Mouse (Mus musculus): Measurements from ENCODE around the gene Clrn1. TPM values are rescaled to one million over a fixed set of nuclear protein-coding genes. Genes with fewer than 3 reads are reported as not detected.
"Not testable (repeated sequence)": the region's sequence is repeated elsewhere in the genome, so short reads cannot be mapped to it uniquely, and the experiment has no call there.

Gene Clrn1
- polyA plus RNA-seq, 1 experiment from 2014 or later: 0.12 TPM

GRCm38 (mm10) chr3:58887719-58888118 lies 2.6 kb upstream of the Clrn1 start:
- no peaks in the 10 kb centered on the region; the same call in 1 of the 2 replicates for H3K27me3 ChIP-seq (replicated peaks)
- no peak overlapping the region for H3K4me3 ChIP-seq
- no peak overlapping the region for H3K27ac ChIP-seq (replicated peaks)
- WGBS: 77% methylated on average over 10 of the region's 10 CpGs
- H3K4me2 ChIP-seq: no peak overlapping the region
- peaks cover 6% of the 10 kb centered on the region for H3K4me1 ChIP-seq
- no peaks in the 10 kb centered on the region for H3K9me3 ChIP-seq
- H3K36me3 ChIP-seq: no peaks in the 10 kb centered on the region
- no peak overlapping the region for H3K9ac ChIP-seq
- no peak for ATAC-seq (ENCODE audit: extremely low read depth, insufficient number of reproducible peaks, low FRiP score, low TSS enrichment)

GRCm38 (mm10) chr3:58883511-58883907 lies 1.6 kb downstream of the Clrn1 start:
- Histone ChIP-seq H3K4me3 (no peak overlapping the region), H3K27ac (replicated peaks) (no peak overlapping the region), H3K9me3 (no peaks in the 10 kb centered on the region), H3K4me1 (peaks cover 11% of the 10 kb centered on the region), H3K9ac (no peak overlapping the region), H3K27me3 (replicated peaks) (no peaks in the 10 kb centered on the region; the same call in 1 of the 2 replicates), H3K36me3 (no peaks in the 10 kb centered on the region), H3K4me2 (no peak overlapping the region)
- ATAC-seq (ENCODE audit: extremely low read depth, insufficient number of reproducible peaks, low FRiP score, low TSS enrichment): no peak

- Histone ChIP-seq H3K4me1 (peaks cover 11% of the 10 kb centered on the region), H3K9me3 (no peaks in the 10 kb centered on the region), H3K4me3 (no peak overlapping the region), H3K27me3 (replicated peaks) (no peaks in the 10 kb centered on the region; the same call in 1 of the 2 replicates), H3K27ac (replicated peaks) (peak overlapping the region; percentile 4; the same call in 1 of the 2 replicates), H3K36me3 (no peaks in the 10 kb centered on the region), H3K4me2 (peak overlapping the region; percentile 33; the same call in 1 of the 2 replicates), H3K9ac (no peak overlapping the region)
- WGBS: 15% methylated on average over 8 of the region's 8 CpGs
- ATAC-seq (ENCODE audit: extremely low read depth, insufficient number of reproducible peaks, low FRiP score, low TSS enrichment): no peak
These were observed 2.1 kb downstream of the Clrn1 start for GRCm38 (mm10) chr3:58882878-58883510.

- 76% methylated on average over 1 of the region's 1 CpGs for WGBS
- no peaks in the 10 kb centered on the region for H3K36me3 ChIP-seq
- ATAC-seq (ENCODE audit: extremely low read depth, insufficient number of reproducible peaks, low FRiP score, low TSS enrichment): no peak
These were observed 4.1 kb downstream of the Clrn1 start for GRCm38 (mm10) chr3:58881016-58881415.

GRCm38 (mm10) chr3:58880181-58880580 lies 5.0 kb downstream of the Clrn1 start:
- H3K4me1 ChIP-seq: peaks cover 11% of the 10 kb centered on the region
- no peaks in the 10 kb centered on the region for H3K36me3 ChIP-seq
- no peak overlapping the region for H3K9ac ChIP-seq
- no peaks in the 10 kb centered on the region; the same call in 1 of the 2 replicates for H3K27me3 ChIP-seq (replicated peaks)
- H3K27ac ChIP-seq (replicated peaks): no peak overlapping the region
- H3K4me3 ChIP-seq: no peak overlapping the region
- no peaks in the 10 kb centered on the region for H3K9me3 ChIP-seq
- ATAC-seq (ENCODE audit: extremely low read depth, insufficient number of reproducible peaks, low FRiP score, low TSS enrichment): no peak
- no peak overlapping the region for H3K4me2 ChIP-seq
- 64% methylated on average over 2 of the region's 2 CpGs for WGBS

More at GRCm38 (mm10) chr3:58881016-58881415, 4.1 kb downstream of the Clrn1 start:
- H3K4me3 ChIP-seq: no peak overlapping the region
- H3K27me3 ChIP-seq (replicated peaks): no peaks in the 10 kb centered on the region; the same call in 1 of the 2 replicates
- H3K9ac ChIP-seq: no peak overlapping the region
- no peak overlapping the region for H3K4me2 ChIP-seq
- H3K4me1 ChIP-seq: peaks cover 11% of the 10 kb centered on the region
- no peaks in the 10 kb centered on the region for H3K9me3 ChIP-seq
- H3K27ac ChIP-seq (replicated peaks): no peak overlapping the region

GRCm38 (mm10) chr3:58871882-58872281 lies 13.3 kb downstream of the Clrn1 start:
- WGBS: 67% methylated on average over 2 of the region's 2 CpGs
- not testable (repeated sequence) for ATAC-seq (ENCODE audit: extremely low read depth, insufficient number of reproducible peaks, low FRiP score, low TSS enrichment); H3K4me3 ChIP-seq; H3K27ac ChIP-seq (replicated peaks); H3K36me3 ChIP-seq; H3K4me1 ChIP-seq; H3K4me2 ChIP-seq; H3K9ac ChIP-seq; H3K27me3 ChIP-seq (replicated peaks); H3K9me3 ChIP-seq

- Histone ChIP-seq H3K4me3 (no peak overlapping the region), H3K4me2 (no peak overlapping the region), H3K36me3 (no peaks in the 10 kb centered on the region), H3K27me3 (replicated peaks) (no peaks in the 10 kb centered on the region), H3K9me3 (no peaks in the 10 kb centered on the region), H3K4me1 (0 out of 2 replicates have a peak, but pooled peaks cover 4% of the 10 kb centered on the region), H3K9ac (no peak overlapping the region), H3K27ac (replicated peaks) (no peak overlapping the region)
- 41% methylated on average over 7 of the region's 7 CpGs for WGBS
- no peak for ATAC-seq (ENCODE audit: extremely low read depth, insufficient number of reproducible peaks, low FRiP score, low TSS enrichment)
These were observed 19.4 kb downstream of the Clrn1 start for GRCm38 (mm10) chr3:58865690-58866089.

- H3K4me3 ChIP-seq: no peak overlapping the region
- no peak for ATAC-seq (ENCODE audit: extremely low read depth, insufficient number of reproducible peaks, low FRiP score, low TSS enrichment)
- H3K9me3 ChIP-seq: no peaks in the 10 kb centered on the region
- H3K9ac ChIP-seq: no peak overlapping the region
- 0 out of 2 replicates have a peak, but pooled peaks cover 4% of the 10 kb centered on the region for H3K4me1 ChIP-seq
- no peaks in the 10 kb centered on the region for H3K36me3 ChIP-seq
- no peak overlapping the region for H3K27ac ChIP-seq (replicated peaks)
- 49% methylated on average over 2 of the region's 2 CpGs for WGBS
- H3K4me2 ChIP-seq: no peak overlapping the region
- H3K27me3 ChIP-seq (replicated peaks): no peaks in the 10 kb centered on the region
These were observed 22.2 kb downstream of the Clrn1 start for GRCm38 (mm10) chr3:58862976-58863375.

GRCm38 (mm10) chr3:58843415-58843814 lies 41.7 kb downstream of the Clrn1 start:
- Histone ChIP-seq H3K4me3 (no peak overlapping the region), H3K9ac (no peak overlapping the region), H3K36me3 (no peaks in the 10 kb centered on the region), H3K9me3 (no peaks in the 10 kb centered on the region), H3K4me2 (no peak overlapping the region), H3K27ac (replicated peaks) (no peak overlapping the region), H3K4me1 (no peaks in the 10 kb centered on the region), H3K27me3 (replicated peaks) (no peaks in the 10 kb centered on the region)
- no peak for ATAC-seq (ENCODE audit: extremely low read depth, insufficient number of reproducible peaks, low FRiP score, low TSS enrichment)
- WGBS: 26% methylated on average over 1 of the region's 1 CpGs

GRCm38 (mm10) chr3:58833442-58834160 lies 51.5 kb downstream of the Clrn1 start:
- Histone ChIP-seq H3K4me3 (no peak overlapping the region), H3K9me3 (no peaks in the 10 kb centered on the region), H3K4me2 (no peak overlapping the region), H3K4me1 (no peaks in the 10 kb centered on the region), H3K36me3 (no peaks in the 10 kb centered on the region), H3K27me3 (replicated peaks) (no peaks in the 10 kb centered on the region), H3K9ac (no peak overlapping the region), H3K27ac (replicated peaks) (no peak overlapping the region)
- no peak for ATAC-seq (ENCODE audit: extremely low read depth, insufficient number of reproducible peaks, low FRiP score, low TSS enrichment)
- 75% methylated on average over 5 of the region's 5 CpGs for WGBS

GRCm38 (mm10) chr3:58832888-58833287 lies 52.3 kb downstream of the Clrn1 start:
- 77% methylated on average over 2 of the region's 2 CpGs for WGBS
- Histone ChIP-seq H3K27ac (replicated peaks) (no peak overlapping the region), H3K36me3 (no peaks in the 10 kb centered on the region), H3K4me2 (no peak overlapping the region), H3K9me3 (no peaks in the 10 kb centered on the region), H3K27me3 (replicated peaks) (no peaks in the 10 kb centered on the region), H3K4me1 (no peaks in the 10 kb centered on the region), H3K9ac (no peak overlapping the region), H3K4me3 (no peak overlapping the region)
- ATAC-seq (ENCODE audit: extremely low read depth, insufficient number of reproducible peaks, low FRiP score, low TSS enrichment): no peak

- 81% methylated on average over 5 of the region's 5 CpGs for WGBS
- ATAC-seq (ENCODE audit: extremely low read depth, insufficient number of reproducible peaks, low FRiP score, low TSS enrichment): no peak
These were observed 53.6 kb downstream of the Clrn1 start for GRCm38 (mm10) chr3:58831586-58831985.

More at GRCm38 (mm10) chr3:58831586-58831985, 53.6 kb downstream of the Clrn1 start:
- H3K9ac ChIP-seq: no peak overlapping the region
- H3K27ac ChIP-seq (replicated peaks): no peak overlapping the region
- no peaks in the 10 kb centered on the region for H3K36me3 ChIP-seq
- no peaks in the 10 kb centered on the region for H3K9me3 ChIP-seq
- no peaks in the 10 kb centered on the region for H3K4me1 ChIP-seq
- H3K27me3 ChIP-seq (replicated peaks): no peaks in the 10 kb centered on the region
- H3K4me3 ChIP-seq: no peak overlapping the region
- no peak overlapping the region for H3K4me2 ChIP-seq
